Mouse (Mus musculus): ENCODE data around the gene Sept14. TPM values are rescaled to one million over a fixed set of nuclear protein-coding genes. Genes with fewer than 3 reads are reported as not detected.
A peak's percentile ranks its signal among the peaks of the same experiment; 100 is the strongest.

The Sept14 gene
- total RNA-seq, 1 experiment = 0.27 TPM

DNA sequence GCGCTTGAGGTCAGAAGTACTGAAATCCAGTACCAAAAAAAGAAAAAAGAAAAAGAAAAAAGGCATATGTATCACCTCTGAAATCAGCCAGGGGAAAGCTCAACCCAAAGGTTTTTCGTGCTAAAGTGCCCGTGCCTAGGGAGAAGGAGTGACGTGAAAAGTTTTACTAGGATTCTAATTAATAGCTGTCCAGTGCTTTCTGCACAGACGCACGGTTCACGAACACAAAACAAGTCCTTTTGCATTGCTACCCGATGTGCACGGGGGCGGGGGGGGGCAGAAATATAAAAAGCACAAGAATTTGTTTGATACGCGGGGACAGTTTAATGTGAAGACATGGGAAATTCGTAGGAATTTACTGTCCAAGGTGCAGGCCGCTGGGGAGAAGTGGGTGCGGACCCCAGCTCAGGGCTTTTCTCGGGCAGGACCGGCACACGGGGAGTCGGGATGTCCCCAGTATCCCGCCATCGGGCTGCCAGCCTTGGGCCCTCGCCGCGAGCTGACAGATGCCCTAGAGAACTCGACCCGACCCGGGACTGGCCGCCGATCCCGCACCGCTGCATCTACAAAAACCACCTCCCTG lies 38.8 kb downstream of the Sept14 start:
- H3K9me3 ChIP-seq (ENCODE audit: control insufficient read depth, insufficient read depth, low read depth, low read length) = no peaks in the 10 kb centered on the region
- H3K27ac ChIP-seq (ENCODE audit: insufficient read depth, low read depth, low read length, poor library complexity, severe bottlenecking) = no peak overlapping the region
- TF ChIP-seq CHD2 (IDR thresholded peaks at IDR 0.05; ENCODE audit: low read depth, low read length) = no peak
- no peak for TF ChIP-seq HCFC1 (IDR thresholded peaks at IDR 0.05; ENCODE audit: borderline replicate concordance, insufficient read depth, low read length)
- no peak for TF ChIP-seq MAFK (IDR thresholded peaks at IDR 0.05; ENCODE audit: insufficient read depth, low read depth, low read length)
- TF ChIP-seq ZC3H11A (IDR thresholded peaks at IDR 0.05; ENCODE audit: borderline replicate concordance, low read depth, low read length) = no peak
- no peak for TF ChIP-seq ZNF384 (IDR thresholded peaks at IDR 0.05; ENCODE audit: low read depth, low read length)
- peak overlapping the region; percentile 93 for H3K9ac ChIP-seq (ENCODE audit: insufficient read depth, low read depth, low read length, poor library complexity, severe bottlenecking)
- peak overlapping the region; percentile 85 to 91 for H3K4me3 ChIP-seq (ENCODE audit: insufficient read depth in 1 of 2, low read depth in 1 of 2, low read length in 2 of 2, poor library complexity in 1 of 2, severe bottlenecking in 1 of 2)
- peaks cover 0 to 4% of the 10 kb centered on the region in 2 experiments; a peak in 1 of 4 replicates for H3K4me1 ChIP-seq (ENCODE audit: control insufficient read depth in 2 of 2, insufficient read depth in 2 of 2, low read length in 2 of 2, poor library complexity in 1 of 2)
- H3K36me3 ChIP-seq (ENCODE audit: control insufficient read depth, insufficient read depth, low read length, poor library complexity, severe bottlenecking) = no peaks in the 10 kb centered on the region
- no peak for DNase-seq (ENCODE audit: low read depth, low spot score)
- in situ Hi-C loops (cut with MboI; ENCODE audit: low sequenced_read_pairs in 2 of 2, unreplicated experiment in 2 of 2) = no loop called here

GRCm38 (mm10) chr5:129667851-129668250 lies 40.5 kb downstream of the Sept14 start:
- peaks cover 0 to 4% of the 10 kb centered on the region in 2 experiments; a peak in 1 of 4 replicates for H3K4me1 ChIP-seq (ENCODE audit: control insufficient read depth in 2 of 2, insufficient read depth in 2 of 2, low read length in 2 of 2, poor library complexity in 1 of 2)
- H3K9ac ChIP-seq (ENCODE audit: insufficient read depth, low read depth, low read length, poor library complexity, severe bottlenecking) = no peak overlapping the region
- TF ChIP-seq ZNF384 (IDR thresholded peaks at IDR 0.05; ENCODE audit: low read depth, low read length) (no peak), CHD2 (IDR thresholded peaks at IDR 0.05; ENCODE audit: low read depth, low read length) (no peak), HCFC1 (IDR thresholded peaks at IDR 0.05; ENCODE audit: borderline replicate concordance, insufficient read depth, low read length) (no peak), MAFK (IDR thresholded peaks at IDR 0.05; ENCODE audit: insufficient read depth, low read depth, low read length) (no peak), ZC3H11A (IDR thresholded peaks at IDR 0.05; ENCODE audit: borderline replicate concordance, low read depth, low read length) (no peak)
- no peak for DNase-seq (ENCODE audit: low read depth, low spot score)
- no peak overlapping the region for H3K4me3 ChIP-seq (ENCODE audit: insufficient read depth in 1 of 2, low read depth in 1 of 2, low read length in 2 of 2, poor library complexity in 1 of 2, severe bottlenecking in 1 of 2)
- no peaks in the 10 kb centered on the region for H3K36me3 ChIP-seq (ENCODE audit: control insufficient read depth, insufficient read depth, low read length, poor library complexity, severe bottlenecking)
- no peak overlapping the region for H3K27ac ChIP-seq (ENCODE audit: insufficient read depth, low read depth, low read length, poor library complexity, severe bottlenecking)
- in situ Hi-C loops (cut with MboI; ENCODE audit: low sequenced_read_pairs in 2 of 2, unreplicated experiment in 2 of 2) = no loop called here
- no peaks in the 10 kb centered on the region for H3K9me3 ChIP-seq (ENCODE audit: control insufficient read depth, insufficient read depth, low read depth, low read length)

- no peak overlapping the region for H3K4me3 ChIP-seq (ENCODE audit: insufficient read depth in 1 of 2, low read depth in 1 of 2, low read length in 2 of 2, poor library complexity in 1 of 2, severe bottlenecking in 1 of 2)
- TF ChIP-seq MAFK (IDR thresholded peaks at IDR 0.05; ENCODE audit: insufficient read depth, low read depth, low read length) (no peak), HCFC1 (IDR thresholded peaks at IDR 0.05; ENCODE audit: borderline replicate concordance, insufficient read depth, low read length) (no peak), ZNF384 (IDR thresholded peaks at IDR 0.05; ENCODE audit: low read depth, low read length) (no peak), ZC3H11A (IDR thresholded peaks at IDR 0.05; ENCODE audit: borderline replicate concordance, low read depth, low read length) (no peak), CHD2 (IDR thresholded peaks at IDR 0.05; ENCODE audit: low read depth, low read length) (no peak)
- H3K4me1 ChIP-seq (ENCODE audit: control insufficient read depth in 2 of 2, insufficient read depth in 2 of 2, low read length in 2 of 2, poor library complexity in 1 of 2) = peaks cover 0 to 4% of the 10 kb centered on the region in 2 experiments; a peak in 1 of 4 replicates
- in situ Hi-C loops (cut with MboI; ENCODE audit: low sequenced_read_pairs in 2 of 2, unreplicated experiment in 2 of 2) = no loop called here
- DNase-seq (ENCODE audit: low read depth, low spot score) = no peak
- no peaks in the 10 kb centered on the region for H3K36me3 ChIP-seq (ENCODE audit: control insufficient read depth, insufficient read depth, low read length, poor library complexity, severe bottlenecking)
- H3K27ac ChIP-seq (ENCODE audit: insufficient read depth, low read depth, low read length, poor library complexity, severe bottlenecking) = no peak overlapping the region
- H3K9ac ChIP-seq (ENCODE audit: insufficient read depth, low read depth, low read length, poor library complexity, severe bottlenecking) = no peak overlapping the region
- H3K9me3 ChIP-seq (ENCODE audit: control insufficient read depth, insufficient read depth, low read depth, low read length) = no peaks in the 10 kb centered on the region
Measured at GRCm38 (mm10) chr5:129666271-129666909, 41.9 kb downstream of the Sept14 start.

- in situ Hi-C loops (cut with MboI; ENCODE audit: low sequenced_read_pairs in 2 of 2, unreplicated experiment in 2 of 2) = no loop called here
- Histone ChIP-seq H3K4me1 (ENCODE audit: control insufficient read depth in 2 of 2, insufficient read depth in 2 of 2, low read length in 2 of 2, poor library complexity in 1 of 2) (peaks cover 0 to 3% of the 10 kb centered on the region in 2 experiments; a peak in 1 of 4 replicates), H3K9me3 (ENCODE audit: control insufficient read depth, insufficient read depth, low read depth, low read length) (no peaks in the 10 kb centered on the region), H3K4me3 (ENCODE audit: insufficient read depth in 1 of 2, low read depth in 1 of 2, low read length in 2 of 2, poor library complexity in 1 of 2, severe bottlenecking in 1 of 2) (no peak overlapping the region), H3K27ac (ENCODE audit: insufficient read depth, low read depth, low read length, poor library complexity, severe bottlenecking) (no peak overlapping the region), H3K9ac (ENCODE audit: insufficient read depth, low read depth, low read length, poor library complexity, severe bottlenecking) (no peak overlapping the region), H3K36me3 (ENCODE audit: control insufficient read depth, insufficient read depth, low read length, poor library complexity, severe bottlenecking) (peaks cover 11% of the 10 kb centered on the region)
- TF ChIP-seq CHD2 (IDR thresholded peaks at IDR 0.05; ENCODE audit: low read depth, low read length) (no peak), MAFK (IDR thresholded peaks at IDR 0.05; ENCODE audit: insufficient read depth, low read depth, low read length) (no peak), ZC3H11A (IDR thresholded peaks at IDR 0.05; ENCODE audit: borderline replicate concordance, low read depth, low read length) (no peak), HCFC1 (IDR thresholded peaks at IDR 0.05; ENCODE audit: borderline replicate concordance, insufficient read depth, low read length) (no peak), ZNF384 (IDR thresholded peaks at IDR 0.05; ENCODE audit: low read depth, low read length) (no peak)
- DNase-seq (ENCODE audit: low read depth, low spot score) = no peak
Measured at GRCm38 (mm10) chr5:129664090-129664489, 44.2 kb downstream of the Sept14 start.
